Mouse (Mus musculus) thymus, postnatal 10 days (tissue): ENCODE results near the gene Txnip.

Experiments used
- DNase-seq, 2 experiments: peaks; one replicate each; pipeline ENCODE4 v3.0.0; 2021; ENCODE audit warnings: low spot score in 2 of 2

Txnip gene

GRCm38 (mm10) chr3:96568605-96569004 is 10.8 kb downstream of the Txnip start:
- no peak for DNase-seq

- no peak for DNase-seq
Observed at GRCm38 (mm10) chr3:96569506-96569905, 11.7 kb downstream of the Txnip start.

GRCm38 (mm10) chr3:96569966-96570605 is 12.3 kb downstream of the Txnip start:
- no peak for DNase-seq

- no peak for DNase-seq
Observed at GRCm38 (mm10) chr3:96570643-96571042, 12.9 kb downstream of the Txnip start.

- no peak for DNase-seq
Observed at GRCm38 (mm10) chr3:96571336-96571735, 13.6 kb downstream of the Txnip start.

- no peak for DNase-seq
Observed at GRCm38 (mm10) chr3:96571896-96572698, 14.3 kb downstream of the Txnip start.

GRCm38 (mm10) chr3:96573611-96574511 is 16.1 kb downstream of the Txnip start:
- DNase-seq = no peak

GRCm38 (mm10) chr3:96575272-96575984 is 17.7 kb downstream of the Txnip start:
- DNase-seq = no peak

- DNase-seq = no peak
Observed at GRCm38 (mm10) chr3:96576005-96576658, 18.4 kb downstream of the Txnip start.

- peak; percentile 72 to 76 for DNase-seq
Observed at GRCm38 (mm10) chr3:96576690-96577541, 19.2 kb downstream of the Txnip start, which contains the start of gene Gm16253. Gene Gm16253, plus strand, starts transcription at chr3:96576984.

GRCm38 (mm10) chr3:96577566-96577965 is 19.8 kb downstream of the Txnip start:
- DNase-seq = no peak

GRCm38 (mm10) chr3:96578561-96579238 is 20.9 kb downstream of the Txnip start:
- no peak for DNase-seq

- DNase-seq = no peak
Observed at GRCm38 (mm10) chr3:96579239-96579750, 21.5 kb downstream of the Txnip start.

- DNase-seq = peak; percentile 77 to 92
Observed at GRCm38 (mm10) chr3:96579885-96580454, 22.2 kb downstream of the Txnip start.

GRCm38 (mm10) chr3:96581141-96581540 is 23.4 kb downstream of the Txnip start:
- DNase-seq = no peak

GRCm38 (mm10) chr3:96581771-96582515 is 24.2 kb downstream of the Txnip start:
- no peak for DNase-seq

GRCm38 (mm10) chr3:96583386-96583785 is 25.6 kb downstream of the Txnip start:
- DNase-seq = no peak

GRCm38 (mm10) chr3:96590657-96591056 is 32.9 kb downstream of the Txnip start:
- no peak for DNase-seq
